Mouse (Mus musculus) liver, adult 2 months (tissue): ENCODE data around the gene Syt16.

Experiments
- CTCF ChIP-seq: fragments of 200-500 bp; IDR thresholded peaks from 2 replicates; pipeline ENCODE4 v1.5.1; 2011; ENCODE audit warnings: low read depth, low read length, control low read depth
- POLR2A ChIP-seq: fragments of 200-500 bp; IDR thresholded peaks from 2 replicates; pipeline ENCODE4 v1.6.1; 2011; ENCODE audit warnings: low read length, control low read depth; ENCODE audit not compliant: insufficient read depth; ENCODE audit errors: extremely low read depth

DNA sequence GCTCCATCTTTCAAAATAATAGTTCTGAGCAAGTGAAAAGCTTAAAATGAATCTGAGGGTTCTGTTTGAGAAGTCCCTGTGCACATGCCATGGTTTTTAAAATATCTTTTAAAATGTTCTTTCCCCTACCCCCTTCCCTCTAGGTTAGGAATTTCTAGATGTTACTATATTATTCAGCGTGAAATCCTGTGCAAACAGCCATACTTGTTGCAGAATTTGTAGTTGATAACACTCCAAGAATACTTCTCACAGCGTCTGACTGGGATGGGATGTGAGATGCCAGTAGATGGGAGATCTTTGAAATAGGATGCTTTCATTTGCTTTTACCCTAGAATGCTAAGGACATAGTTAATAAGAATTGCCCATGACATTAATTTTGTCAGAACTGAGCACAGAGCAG lies 165.6 kb downstream of the Syt16 start:
- no peak for TF ChIP-seq CTCF
- no peak for TF ChIP-seq POLR2A
